In the genomic region with DNA sequence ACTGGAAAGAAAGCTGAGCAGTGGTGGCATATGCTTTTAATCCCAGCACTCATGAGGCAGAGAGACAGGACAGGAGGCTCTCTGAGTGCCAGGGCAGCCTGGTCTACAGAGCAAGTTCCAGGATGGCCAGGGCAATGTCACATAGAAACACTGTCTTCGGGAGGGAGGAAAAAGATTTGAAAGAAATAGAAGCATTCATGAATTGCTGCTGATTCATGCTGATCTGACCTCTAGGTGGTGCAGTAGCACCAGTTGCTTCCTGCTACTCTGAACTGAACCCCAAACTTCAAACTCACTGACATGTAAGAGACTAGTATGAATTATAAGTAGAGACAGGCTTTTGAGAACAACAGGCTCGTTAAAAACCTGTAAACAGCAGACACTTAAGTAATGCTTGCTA, we compare ENCODE assay signal across 9 mouse cellular contexts. TPM values are rescaled to one million over a fixed set of nuclear protein-coding genes. Genes with fewer than 3 reads are reported as not detected.
DNase-seq lines count a peak whose midpoint lies in the region; ATAC-seq and TF ChIP-seq lines count a peak whose summit lies in the region.
"Had no signal": no experiment of that assay in that cellular context is flagged by ENCODE, and none has a peak within 500 bp of the region (broad histone marks: within the 10 kb centered on the region; RNA-seq: fewer than 3 reads in every experiment).

No protein-coding gene starts in this region.

- peak; percentile 58 for DNase-seq in kidney, adult 2 months
- peak; percentile 36 for DNase-seq in ES-CJ7 (ENCODE audit: low read depth, low spot score)
- peak; percentile 39 for DNase-seq in brain, embryonic 14.5 days (ENCODE audit: low read depth)
- DNase-seq in liver, postnatal 0 days, result no peak
- DNase-seq in left cerebral cortex, adult 9 months (ENCODE audit: low spot score in 2 of 2), result no peak
- no peak for DNase-seq in urinary bladder, postnatal 4 days (ENCODE audit: low spot score in 2 of 2)
- no peak for DNase-seq in right cerebral cortex, adult 18-20 months

- 14% methylated on average over 2 of the region's 2 CpGs for WGBS in kidney, adult 2 months
- 47% methylated on average over 2 of the region's 2 CpGs for WGBS in kidney, embryonic 16.5 days
- WGBS in liver, postnatal 0 days (ENCODE audit: insufficient replicate concordance), result 34% methylated on average over 2 of the region's 2 CpGs

- no peak overlapping the region for H3K27ac ChIP-seq in kidney, adult 2 months (ENCODE audit: insufficient read depth, low read depth, low read length)
- no peak overlapping the region for H3K27ac ChIP-seq in kidney, embryonic 16.5 days (ENCODE audit: low read length)
- no peak overlapping the region for H3K27ac ChIP-seq in liver, postnatal 0 days (ENCODE audit: low read depth)
- H3K27ac ChIP-seq: lung, embryonic 15.5 days had no signal

- TF ChIP-seq CTCF in kidney, adult 2 months (conservative IDR thresholded peaks at IDR 0.05; ENCODE audit: insufficient read depth, insufficient read length, low read depth, low read length), result peak; percentile 52
- peak; percentile 41; the same call in 1 of the 2 replicates for TF ChIP-seq CTCF in brain, embryonic 14.5 days (IDR thresholded peaks at IDR 0.05; ENCODE audit: borderline replicate concordance, extremely low read depth, insufficient read depth, insufficient read length)
- peak; percentile 78 for TF ChIP-seq CTCF in liver, postnatal 0 days (IDR thresholded peaks at IDR 0.05; ENCODE audit: low read depth)

- no peaks in the 10 kb centered on the region for H3K27me3 ChIP-seq in kidney, adult 2 months (replicated peaks; ENCODE audit: control insufficient read depth, insufficient read depth, low read length)
- no peaks in the 10 kb centered on the region for H3K27me3 ChIP-seq in kidney, embryonic 16.5 days (ENCODE audit: insufficient read depth, low read length)
- no peaks in the 10 kb centered on the region for H3K27me3 ChIP-seq in liver, postnatal 0 days (ENCODE audit: insufficient read depth, low read length)
- H3K27me3 ChIP-seq: lung, embryonic 15.5 days had no signal

- no peak for ATAC-seq in kidney, embryonic 16.5 days (ENCODE audit: low FRiP score, low TSS enrichment)
- ATAC-seq in liver, postnatal 0 days, result peak; percentile 57; the same call in 1 of the 2 replicates

- no peak overlapping the region for H3K4me3 ChIP-seq in kidney, adult 2 months (ENCODE audit: insufficient read depth, low read depth, low read length)
- no peak overlapping the region for H3K4me3 ChIP-seq in kidney, embryonic 16.5 days (ENCODE audit: low read length)
- H3K4me3 ChIP-seq in liver, postnatal 0 days (ENCODE audit: low read depth, low read length), result no peak overlapping the region
- H3K4me3 ChIP-seq: lung, embryonic 15.5 days had no signal

- H3K9me3 ChIP-seq in kidney, embryonic 16.5 days (ENCODE audit: low read length), result no peaks in the 10 kb centered on the region
- no peaks in the 10 kb centered on the region for H3K9me3 ChIP-seq in liver, postnatal 0 days (ENCODE audit: low read length)
- H3K9me3 ChIP-seq: lung, embryonic 15.5 days had no signal

- peaks cover 3% of the 10 kb centered on the region; the same call in 1 of the 2 replicates for H3K4me1 ChIP-seq in kidney, adult 2 months (ENCODE audit: control insufficient read depth, insufficient read depth, low read length)
- no peaks in the 10 kb centered on the region; the same call in 1 of the 2 replicates for H3K4me1 ChIP-seq in kidney, embryonic 16.5 days (ENCODE audit: insufficient read depth, low read length)
- H3K4me1 ChIP-seq in liver, postnatal 0 days (ENCODE audit: insufficient read depth), result peaks cover 15% of the 10 kb centered on the region

- H3K4me2 ChIP-seq in kidney, embryonic 16.5 days (replicated peaks; ENCODE audit: low read depth, low read length), result no peak overlapping the region
- H3K4me2 ChIP-seq in liver, postnatal 0 days (ENCODE audit: low read depth, low read length), result no peak overlapping the region
- H3K4me2 ChIP-seq: lung, embryonic 15.5 days had no signal

- H3K9ac ChIP-seq in kidney, embryonic 16.5 days (replicated peaks; ENCODE audit: low read length), result no peak overlapping the region
- no peak overlapping the region for H3K9ac ChIP-seq in liver, postnatal 0 days (replicated peaks)
- H3K9ac ChIP-seq: lung, embryonic 15.5 days had no signal

- TF ChIP-seq POLR2A in kidney, adult 2 months (IDR thresholded peaks at IDR 0.05; ENCODE audit: low read depth, low read length), result no peak
- no peak for TF ChIP-seq POLR2A in brain, embryonic 14.5 days (IDR thresholded peaks at IDR 0.05; ENCODE audit: borderline replicate concordance, extremely low read depth, insufficient read depth, insufficient read length, poor library complexity, severe bottlenecking)

- 0 out of 2 replicates have a peak, but pooled peaks have one; percentile 15 for TF ChIP-seq EP300 in liver, postnatal 0 days (IDR thresholded peaks at IDR 0.05; ENCODE audit: low read depth)

- no peaks in the 10 kb centered on the region for H3K36me3 ChIP-seq in kidney, adult 2 months (ENCODE audit: control insufficient read depth, insufficient read depth, low read length)
- peaks cover 16% of the 10 kb centered on the region for H3K36me3 ChIP-seq in kidney, embryonic 16.5 days (ENCODE audit: insufficient read depth, low read length)
- peaks cover 54% of the 10 kb centered on the region for H3K36me3 ChIP-seq in liver, postnatal 0 days (replicated peaks; ENCODE audit: insufficient read depth, low read length)

RNA-seq across cellular contexts. Expression of gene Yy1, which starts 18.4 kb away (rescaled TPM):
- 13.5 and 14.1 TPM in 2 replicates for polyA plus RNA-seq in kidney, adult 2 months (2012; rRNA removed)
- 15.9 and 16.9 TPM in 2 replicates for polyA plus RNA-seq in kidney, embryonic 16.5 days (2015; fragmentation: Nextera tagmentation; extraction: Ambion mirVana)
- polyA plus RNA-seq in brain, embryonic 14.5 days (2012; rRNA removed), result 26.5 and 33.6 TPM in 2 replicates
- polyA plus RNA-seq in liver, postnatal 0 days (2015; fragmentation: Nextera tagmentation; extraction: Ambion mirVana), result 5.3 and 5.9 TPM in 2 replicates

RNA-seq across cellular contexts. Expression of gene Slc25a29, which starts 24.6 kb away (rescaled TPM):
- polyA plus RNA-seq in kidney, adult 2 months (2012; rRNA removed), result 12.7 and 14.3 TPM in 2 replicates
- polyA plus RNA-seq in kidney, embryonic 16.5 days (2015; fragmentation: Nextera tagmentation; extraction: Ambion mirVana), result 8.5 and 9.1 TPM in 2 replicates
- 19.7 and 28.3 TPM in 2 replicates for polyA plus RNA-seq in brain, embryonic 14.5 days (2012; rRNA removed)
- polyA plus RNA-seq in liver, postnatal 0 days (2015; fragmentation: Nextera tagmentation; extraction: Ambion mirVana), result 3.5 and 5.8 TPM in 2 replicates

RNA-seq across cellular contexts. Expression of gene Slc25a47, which starts 24.7 kb away (rescaled TPM):
- polyA plus RNA-seq in kidney, adult 2 months (2012; rRNA removed), result 7.0 and 9.2 TPM in 2 replicates
- 9.9 and 12.0 TPM in 2 replicates for polyA plus RNA-seq in kidney, embryonic 16.5 days (2015; fragmentation: Nextera tagmentation; extraction: Ambion mirVana)
- polyA plus RNA-seq in brain, embryonic 14.5 days (2012; rRNA removed), result 19.9 and 24.8 TPM in 2 replicates
- 481 and 632 TPM in 2 replicates for polyA plus RNA-seq in liver, postnatal 0 days (2015; fragmentation: Nextera tagmentation; extraction: Ambion mirVana)

Comparison
In these comparisons a context has a peak if more than half of its experiments do, and no peak if none do; other contexts are left out.
1. DNase-seq: peak in kidney, adult 2 months (single experiment), ES-CJ7 (single experiment) and brain, embryonic 14.5 days (single experiment); none in liver, postnatal 0 days (single experiment), left cerebral cortex, adult 9 months (0 of 2), urinary bladder, postnatal 4 days (0 of 2) and right cerebral cortex, adult 18-20 months (single experiment).
2. RNA of gene Slc25a47, which starts 24.7 kb away (polyA plus RNA-seq): 481 to 632 TPM in liver, postnatal 0 days; 19.9 to 24.8 TPM in brain, embryonic 14.5 days, 9.9 to 12.0 TPM in kidney, embryonic 16.5 days and 7.0 to 9.2 TPM in kidney, adult 2 months; every median in the first group is over 10 times any median in the second.
3. Peak in every context shown above with its lines, with median percentiles within 50 percentile points of each other: CTCF ChIP-seq.